26 mouse cellular contexts compared by ENCODE assay signal in the genomic region with DNA sequence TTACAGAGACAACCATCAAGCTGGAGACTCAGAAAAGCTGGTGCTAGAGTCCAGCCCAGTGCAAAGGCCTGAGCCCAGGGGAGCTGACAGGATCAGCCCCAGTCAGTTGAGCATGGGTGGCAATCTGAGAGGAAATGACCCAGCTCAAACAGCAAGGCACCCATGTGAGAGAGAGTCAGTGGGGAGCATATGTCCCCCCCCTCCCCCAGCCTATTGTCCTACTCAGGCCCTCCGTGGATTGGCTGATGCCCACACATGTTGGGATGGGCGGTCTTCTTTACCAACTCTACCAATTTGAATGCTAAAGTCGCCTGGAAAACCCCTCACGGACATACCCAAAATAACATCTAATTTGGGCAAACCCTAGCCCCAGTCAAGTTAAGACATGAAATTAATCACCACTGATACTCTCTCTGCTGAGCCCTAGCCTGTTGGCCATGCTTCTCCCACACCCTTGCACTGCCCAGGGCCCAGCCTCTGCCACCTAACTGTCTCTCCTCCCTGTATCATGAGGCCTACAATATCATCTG. TPM values are rescaled to one million over a fixed set of nuclear protein-coding genes. Genes with fewer than 3 reads are reported as not detected.
"Had no signal": no experiment of that assay in that cellular context is flagged by ENCODE, and none has a peak within 500 bp of the region (broad histone marks: within the 10 kb centered on the region; RNA-seq: fewer than 3 reads in every experiment).

No protein-coding gene starts in this region.

- H3K27me3 ChIP-seq: limb, embryonic 12.5 days; limb, embryonic 15.5 days; liver, embryonic 15.5 days; lung, embryonic 15.5 days; midbrain, embryonic 15.5 days; neural tube, embryonic 12.5 days; neural tube, embryonic 15.5 days had no signal

- H3K27ac ChIP-seq: limb, embryonic 12.5 days; limb, embryonic 15.5 days; liver, embryonic 15.5 days; lung, embryonic 15.5 days; midbrain, embryonic 15.5 days; neural tube, embryonic 12.5 days; neural tube, embryonic 15.5 days had no signal

- H3K9me3 ChIP-seq: limb, embryonic 12.5 days; limb, embryonic 15.5 days; liver, embryonic 15.5 days; lung, embryonic 15.5 days; megakaryocyte, embryonic 14.5 days; midbrain, embryonic 15.5 days; neural tube, embryonic 12.5 days; neural tube, embryonic 15.5 days had no signal

- H3K9ac ChIP-seq: limb, embryonic 12.5 days; limb, embryonic 15.5 days; liver, embryonic 15.5 days; lung, embryonic 15.5 days; midbrain, embryonic 15.5 days; neural tube, embryonic 12.5 days; neural tube, embryonic 15.5 days had no signal

- H3K36me3 ChIP-seq: limb, embryonic 12.5 days; limb, embryonic 15.5 days; liver, embryonic 15.5 days; lung, embryonic 15.5 days; midbrain, embryonic 15.5 days; neural tube, embryonic 12.5 days; neural tube, embryonic 15.5 days had no signal

- H3K4me1 ChIP-seq: limb, embryonic 12.5 days; liver, embryonic 15.5 days; lung, embryonic 15.5 days; midbrain, embryonic 15.5 days; neural tube, embryonic 12.5 days; neural tube, embryonic 15.5 days had no signal

- DNase-seq: kidney, adult 2 months; kidney, postnatal 14 days; kidney, postnatal 4 days; left cerebral cortex, postnatal 4 days; lung, adult 18-20 months; lung, postnatal 10 days; lung, postnatal 36 days; right cerebral cortex, adult 18-20 months; right cerebral cortex, postnatal 14 days; right cerebral cortex, postnatal 4 days; thymus, postnatal 25 days had no signal

- H3K4me2 ChIP-seq: limb, embryonic 12.5 days; limb, embryonic 15.5 days; liver, embryonic 11.5 days; liver, embryonic 15.5 days; lung, embryonic 15.5 days; midbrain, embryonic 11.5 days; midbrain, embryonic 15.5 days; neural tube, embryonic 12.5 days; neural tube, embryonic 15.5 days had no signal

- H3K4me3 ChIP-seq: limb, embryonic 12.5 days; limb, embryonic 15.5 days; liver, embryonic 15.5 days; lung, embryonic 15.5 days; megakaryocyte, embryonic 14.5 days; midbrain, embryonic 15.5 days; neural tube, embryonic 12.5 days; neural tube, embryonic 15.5 days had no signal

- ATAC-seq: intestine, embryonic 16.5 days; midbrain, embryonic 15.5 days had no signal

RNA-seq across cellular contexts. Expression of a gene that starts 7.4 kb away (rescaled TPM):
- total RNA-seq: layer of hippocampus, adult 18-20 months; layer of hippocampus, postnatal 14 days; left cerebral cortex, adult 8-10 months; left cerebral cortex, postnatal 4 days had no signal
- polyA plus RNA-seq: kidney, adult 2 months; urinary bladder, adult 2 months had no signal

RNA-seq across cellular contexts. Expression of a gene that starts 8.0 kb away (rescaled TPM):
- polyA plus RNA-seq: neural tube, embryonic 12.5 days had no signal

RNA-seq across cellular contexts. Expression of a gene that starts 59.2 kb away (rescaled TPM):
- polyA plus RNA-seq: limb, embryonic 12.5 days; lung, embryonic 15.5 days; midbrain, embryonic 11.5 days had no signal
